Mouse (Mus musculus) CH12.LX (cell line): ENCODE measurements around the gene 1700010I14Rik. TPM values are rescaled to one million over a fixed set of nuclear protein-coding genes. Genes with fewer than 3 reads are reported as not detected.

Experiments used
- DNase-seq: peaks from one replicate; pipeline ENCODE4 v3.0.0-alpha.2; 2013; ENCODE audit errors: extremely low read depth
- H3K27ac ChIP-seq: 2 replicates; pipeline ENCODE4 v1.5.1; 2012; ENCODE audit warnings: low read depth, mild to moderate bottlenecking, control low read depth, moderate library complexity; ENCODE audit not compliant: insufficient read depth
- H3K27me3 ChIP-seq: replicated peaks from 2 replicates; pipeline ENCODE3; 2012; ENCODE audit warnings: inconsistent platforms
- H3K36me3 ChIP-seq, 2 experiments: replicated peaks in 1 of 2; 2 replicates each; pipeline versions ENCODE3 to v1.6.1; 2012; ENCODE audit warnings: inconsistent platforms in 1 of 2, low read length in 1 of 2, mild to moderate bottlenecking in 1 of 2, mixed read lengths in 1 of 2, moderate library complexity in 1 of 2; ENCODE audit not compliant: control insufficient read depth in 1 of 2, insufficient read depth in 1 of 2
- H3K4me1 ChIP-seq, 2 experiments: 2 replicates each; pipeline ENCODE4 v1.6.1; 2012; ENCODE audit warnings: inconsistent platforms in 1 of 2, moderate library complexity in 1 of 2; ENCODE audit not compliant: insufficient read depth in 2 of 2, control insufficient read depth in 1 of 2
- H3K4me2 ChIP-seq: 2 replicates; pipeline ENCODE4 v1.6.1; 2012; ENCODE audit warnings: low read depth, mild to moderate bottlenecking, control low read depth; ENCODE audit not compliant: poor library complexity, insufficient read depth, severe bottlenecking
- H3K4me3 ChIP-seq, 3 experiments: fragments of 150-350 bp in 1 of 3; sonication (generic) in 1 of 3; replicated peaks in 1 of 3; 2 replicates each; pipeline versions ENCODE3 to v1.5.1; 2011 to 2012; ENCODE audit warnings: low read depth in 2 of 3, low read length in 2 of 3, mild to moderate bottlenecking in 2 of 3, moderate library complexity in 2 of 3, control low read depth in 1 of 3, improper control_type of control experiment in 1 of 3, inconsistent platforms in 1 of 3, mixed read lengths in 1 of 3; ENCODE audit not compliant: poor library complexity in 1 of 3
- H3K79me2 ChIP-seq: replicated peaks from 2 replicates; pipeline ENCODE4 v1.6.1; 2012; ENCODE audit warnings: mild to moderate bottlenecking, moderate library complexity; ENCODE audit not compliant: control insufficient read depth, poor library complexity, insufficient read depth, severe bottlenecking; ENCODE audit errors: extremely low read depth
- H3K9ac ChIP-seq: 2 replicates; pipeline ENCODE4 v1.6.1; 2012; ENCODE audit warnings: low read depth, mild to moderate bottlenecking, control low read depth, moderate library complexity; ENCODE audit not compliant: insufficient read depth
- H3K9me3 ChIP-seq: replicated peaks from 2 replicates; pipeline ENCODE3; 2012; ENCODE audit warnings: low read length, inconsistent platforms, mixed read lengths
- CTCF ChIP-seq, 2 experiments: IDR thresholded peaks in 1 of 2; conservative IDR thresholded peaks in 1 of 2; 2 replicates each; pipeline ENCODE4 v1.5.1; 2011 to 2012; ENCODE audit warnings: low read depth in 2 of 2, low read length in 2 of 2, improper control_type of control experiment in 1 of 2, inconsistent platforms in 1 of 2, mild to moderate bottlenecking in 1 of 2, moderate library complexity in 1 of 2
- JUND ChIP-seq: conservative IDR thresholded peaks from 2 replicates; pipeline ENCODE4 v1.6.1; 2011; ENCODE audit warnings: low read depth, low read length, improper control_type of control experiment
- MAFK ChIP-seq: IDR thresholded peaks from 2 replicates; pipeline ENCODE4 v1.6.1; 2011; ENCODE audit warnings: low read length, improper control_type of control experiment; ENCODE audit not compliant: insufficient replicate concordance
- MAZ ChIP-seq: IDR thresholded peaks from 2 replicates; pipeline ENCODE4 v1.6.1; 2012; ENCODE audit warnings: low read depth, mild to moderate bottlenecking, inconsistent platforms, low read length, improper control_type of control experiment, moderate library complexity
- MXI1 ChIP-seq: IDR thresholded peaks from 2 replicates; pipeline ENCODE4 v1.6.1; 2011; ENCODE audit warnings: mild to moderate bottlenecking, low read depth, low read length, improper control_type of control experiment
- NELFE ChIP-seq: IDR thresholded peaks from 2 replicates; pipeline ENCODE4 v1.6.1; 2011; ENCODE audit warnings: low read depth, low read length, improper control_type of control experiment
- NRF1 ChIP-seq: IDR thresholded peaks from 2 replicates; pipeline ENCODE4 v1.6.1; 2014; ENCODE audit warnings: low read depth, mild to moderate bottlenecking, inconsistent platforms, low read length, improper control_type of control experiment, moderate library complexity
- SIN3A ChIP-seq: IDR thresholded peaks from 2 replicates; pipeline ENCODE4 v1.6.1; 2012; ENCODE audit warnings: low read length, improper control_type of control experiment, inconsistent platforms
- SMC3 ChIP-seq: IDR thresholded peaks from 2 replicates; pipeline ENCODE4 v1.6.1; 2011; ENCODE audit warnings: low read depth, low read length, improper control_type of control experiment
- UBTF ChIP-seq: IDR thresholded peaks from 2 replicates; pipeline ENCODE4 v1.6.1; 2012; ENCODE audit warnings: low read depth, mild to moderate bottlenecking, inconsistent platforms, low read length, improper control_type of control experiment, moderate library complexity
- USF1 ChIP-seq: IDR thresholded peaks from 2 replicates; pipeline ENCODE4 v1.6.1; 2014; ENCODE audit warnings: low read depth, mild to moderate bottlenecking, inconsistent platforms, low read length, improper control_type of control experiment
- USF2 ChIP-seq: conservative IDR thresholded peaks from 2 replicates; pipeline ENCODE4 v1.6.1; 2011; ENCODE audit warnings: low read depth, low read length, improper control_type of control experiment
- ZKSCAN1 ChIP-seq: IDR thresholded peaks from 2 replicates; pipeline ENCODE4 v1.6.1; 2012; ENCODE audit warnings: low read depth, inconsistent platforms, low read length, improper control_type of control experiment, borderline replicate concordance
- ZMIZ1 ChIP-seq: IDR thresholded peaks from 2 replicates; pipeline ENCODE4 v1.6.1; 2012; ENCODE audit warnings: low read depth, mild to moderate bottlenecking, inconsistent platforms, low read length, improper control_type of control experiment
- ZNF384 ChIP-seq: IDR thresholded peaks from 2 replicates; pipeline ENCODE4 v1.6.1; 2012; ENCODE audit warnings: low read depth, low read length, improper control_type of control experiment, inconsistent platforms
- dilution Hi-C: fragments of 300-500 bp; cut with MboI; formaldehyde crosslinking; loops from 2 replicates; pipeline ENCODE4 v1.14.3; 2020; ENCODE audit warnings: low sequenced_read_pairs; ENCODE audit not compliant: extremely low pct_unique_long_range_greater_than_20kb, extremely low pct_ligation_motif_present
- in situ Hi-C: fragments of 300-500 bp; cut with MboI; formaldehyde crosslinking; loops from 3 replicates; pipeline ENCODE4 v1.14.3; 2019; ENCODE audit warnings: low sequenced_read_pairs, low pct_ligation_motif_present, low pct_unique_long_range_greater_than_20kb, mixed read lengths
- polyA plus RNA-seq: library from polyadenylated mRNA; unstranded; fragments of >175 nt; gene quantifications from 2 replicates; pipeline ENCODE4 v1.2.1, GENCODE M21; 2012; ENCODE audit warnings: low read depth; ENCODE audit not compliant: insufficient read length
- total RNA-seq, 2 experiments: library from RNA; depleted of rRNA; stranded (reverse); fragments of 300-350 nt in 1 of 2; fragments of >200 nt in 1 of 2; gene quantifications; 2 replicates each; pipeline ENCODE4 v1.2.3; 2012 to 2014

Gene 1700010I14Rik
- total and polyA plus RNA-seq, 3 experiments, result 3.4 to 7.2 (median 3.5) TPM

- no peaks in the 10 kb centered on the region for H3K36me3 ChIP-seq
- dilution Hi-C loops, result no loop called here
Observed at GRCm38 (mm10) chr17:8974423-8974822, 13.7 kb upstream of the 1700010I14Rik start.

DNA sequence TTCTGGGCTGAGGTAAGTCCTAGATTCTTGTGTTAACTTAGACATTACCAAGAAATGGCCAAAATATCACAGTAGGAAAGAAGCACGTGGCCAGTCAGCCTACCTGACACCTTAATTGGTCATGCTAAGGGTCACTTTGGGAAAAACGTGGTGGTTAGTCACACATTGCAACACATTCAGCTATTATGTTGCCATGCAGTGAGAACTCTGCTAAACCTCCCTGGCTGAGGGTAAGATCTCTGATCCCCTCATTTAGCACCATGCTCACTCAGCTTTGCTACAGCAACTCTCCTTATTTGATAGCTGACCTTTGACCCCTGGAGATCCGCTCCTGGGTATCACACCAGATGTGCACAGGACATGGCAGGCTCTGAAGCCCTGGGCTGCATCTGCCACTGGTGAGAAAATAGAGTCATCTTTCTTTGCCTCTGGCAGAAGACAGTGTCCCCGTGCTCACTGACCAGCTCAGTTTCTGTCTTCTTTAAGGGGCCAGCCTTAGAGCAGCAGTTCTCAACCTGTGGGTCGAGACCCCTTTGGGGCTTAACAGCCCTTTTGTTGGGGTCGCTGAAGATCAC lies 13.2 kb upstream of the 1700010I14Rik start:
- Histone ChIP-seq H3K9me3 (no peaks in the 10 kb centered on the region), H3K4me2 (no peak overlapping the region), H3K79me2 (no peaks in the 10 kb centered on the region), H3K9ac (no peak overlapping the region), H3K27me3 (peaks cover 6% of the 10 kb centered on the region), H3K36me3 (no peaks in the 10 kb centered on the region), H3K27ac (no peak overlapping the region), H3K4me1 (peaks cover 0 to 3% of the 10 kb centered on the region in 2 experiments; a peak in 1 of 4 replicates), H3K4me3 (no peak overlapping the region)
- DNase-seq, result no peak
- in situ Hi-C loops (no loop called here), dilution Hi-C loops (no loop called here)
- no peak for TF ChIP-seq NELFE
- no peak for TF ChIP-seq UBTF
- TF ChIP-seq USF2, result no peak
- no peak for TF ChIP-seq NRF1
- TF ChIP-seq ZNF384, result no peak
- TF ChIP-seq JUND, result no peak

More at GRCm38 (mm10) chr17:8974423-8974822, 13.7 kb upstream of the 1700010I14Rik start:
- no peak for DNase-seq
- H3K4me1 ChIP-seq, result peaks cover 0 to 3% of the 10 kb centered on the region in 2 experiments; a peak in 1 of 4 replicates
- no peak overlapping the region for H3K27ac ChIP-seq
- no peak overlapping the region for H3K4me3 ChIP-seq
- no peak overlapping the region for H3K9ac ChIP-seq
- H3K27me3 ChIP-seq, result peaks cover 4% of the 10 kb centered on the region
- in situ Hi-C loops, result no loop called here
- H3K4me2 ChIP-seq, result no peak overlapping the region
- H3K79me2 ChIP-seq, result no peaks in the 10 kb centered on the region
- no peaks in the 10 kb centered on the region for H3K9me3 ChIP-seq
- TF ChIP-seq SMC3, result no peak
- no peak for TF ChIP-seq MXI1
- no peak for TF ChIP-seq MAZ
- no peak for TF ChIP-seq CTCF (conservative IDR thresholded peaks at IDR 0.05 in 1 of 2, IDR thresholded peaks at IDR 0.05 in 1 of 2; ENCODE audit: low read depth in 2 of 2, low read length in 2 of 2)
- TF ChIP-seq ZKSCAN1, result no peak
- no peak for TF ChIP-seq USF1
- TF ChIP-seq MAFK, result no peak
- no peak for TF ChIP-seq JUND
- TF ChIP-seq SIN3A, result no peak
- TF ChIP-seq ZMIZ1, result no peak
